Mouse (Mus musculus): ENCODE measurements around the gene Mcm10. TPM values are rescaled to one million over a fixed set of nuclear protein-coding genes. Genes with fewer than 3 reads are reported as not detected.

Gene Mcm10
- polyA plus RNA-seq, 1 experiment from 2014 or later, result 30.0 TPM

GRCm38 (mm10) chr2:4996421-4996824 is 16.2 kb downstream of the Mcm10 start:
- WGBS, result 74% methylated on average over 6 of the region's 6 CpGs
- Histone ChIP-seq H3K4me2 (ENCODE audit: low read depth, low read length) (no peak overlapping the region), H3K9ac (ENCODE audit: low read depth, low read length) (no peak overlapping the region), H3K4me3 (ENCODE audit: low read length) (no peak overlapping the region), H3K36me3 (ENCODE audit: control insufficient read depth, insufficient read depth, low read length) (peaks cover 8% of the 10 kb centered on the region), H3K27ac (ENCODE audit: low read length) (peak overlapping the region; percentile 54), H3K9me3 (ENCODE audit: control insufficient read depth, low read length) (no peaks in the 10 kb centered on the region), H3K27me3 (replicated peaks; ENCODE audit: control insufficient read depth, insufficient read depth, low read length) (no peaks in the 10 kb centered on the region), H3K4me1 (ENCODE audit: control insufficient read depth, insufficient read depth, low read length) (0 out of 2 replicates have a peak, but pooled peaks cover 4% of the 10 kb centered on the region)
- peak; percentile 91 for ATAC-seq

GRCm38 (mm10) chr2:4995646-4996045 is 16.9 kb downstream of the Mcm10 start:
- ATAC-seq, result no peak

GRCm38 (mm10) chr2:4994436-4994835 is 18.2 kb downstream of the Mcm10 start:
- no peak overlapping the region for H3K4me3 ChIP-seq (ENCODE audit: low read length)
- no peak overlapping the region for H3K27ac ChIP-seq (ENCODE audit: low read length)
- H3K9me3 ChIP-seq (ENCODE audit: control insufficient read depth, low read length), result no peaks in the 10 kb centered on the region
- WGBS, result 96% methylated on average over 4 of the region's 4 CpGs
- H3K4me2 ChIP-seq (ENCODE audit: low read depth, low read length), result no peak overlapping the region
- no peaks in the 10 kb centered on the region for H3K27me3 ChIP-seq (replicated peaks; ENCODE audit: control insufficient read depth, insufficient read depth, low read length)
- no peak for ATAC-seq
- no peak overlapping the region for H3K9ac ChIP-seq (ENCODE audit: low read depth, low read length)
- 0 out of 2 replicates have a peak, but pooled peaks cover 4% of the 10 kb centered on the region for H3K4me1 ChIP-seq (ENCODE audit: control insufficient read depth, insufficient read depth, low read length)
- H3K36me3 ChIP-seq (ENCODE audit: control insufficient read depth, insufficient read depth, low read length), result peaks cover 5% of the 10 kb centered on the region

More at GRCm38 (mm10) chr2:4995646-4996045, 16.9 kb downstream of the Mcm10 start:
- Histone ChIP-seq H3K9me3 (ENCODE audit: control insufficient read depth, low read length) (no peaks in the 10 kb centered on the region), H3K4me3 (ENCODE audit: low read length) (no peak overlapping the region), H3K4me1 (ENCODE audit: control insufficient read depth, insufficient read depth, low read length) (0 out of 2 replicates have a peak, but pooled peaks cover 4% of the 10 kb centered on the region), H3K27me3 (replicated peaks; ENCODE audit: control insufficient read depth, insufficient read depth, low read length) (no peaks in the 10 kb centered on the region), H3K36me3 (ENCODE audit: control insufficient read depth, insufficient read depth, low read length) (peaks cover 8% of the 10 kb centered on the region), H3K4me2 (ENCODE audit: low read depth, low read length) (no peak overlapping the region), H3K27ac (ENCODE audit: low read length) (no peak overlapping the region), H3K9ac (ENCODE audit: low read depth, low read length) (no peak overlapping the region)
- 77% methylated on average over 11 of the region's 11 CpGs for WGBS

- 90% methylated on average over 11 of the region's 11 CpGs for WGBS
Observed at GRCm38 (mm10) chr2:4993584-4993983, 19.0 kb downstream of the Mcm10 start.

GRCm38 (mm10) chr2:4988826-4989424 is 23.7 kb downstream of the Mcm10 start:
- Histone ChIP-seq H3K4me1 (ENCODE audit: control insufficient read depth, insufficient read depth, low read length) (no peaks in the 10 kb centered on the region), H3K36me3 (ENCODE audit: control insufficient read depth, insufficient read depth, low read length) (no peaks in the 10 kb centered on the region; the same call in 1 of the 2 replicates), H3K27me3 (replicated peaks; ENCODE audit: control insufficient read depth, insufficient read depth, low read length) (no peaks in the 10 kb centered on the region), H3K9me3 (ENCODE audit: control insufficient read depth, low read length) (no peaks in the 10 kb centered on the region), H3K4me3 (ENCODE audit: low read length) (no peak overlapping the region), H3K4me2 (ENCODE audit: low read depth, low read length) (no peak overlapping the region), H3K9ac (ENCODE audit: low read depth, low read length) (no peak overlapping the region), H3K27ac (ENCODE audit: low read length) (no peak overlapping the region)
- 77% methylated on average over 11 of the region's 11 CpGs for WGBS
- no peak for ATAC-seq

More at GRCm38 (mm10) chr2:4993584-4993983, 19.0 kb downstream of the Mcm10 start:
- 0 out of 2 replicates have a peak, but pooled peaks cover 4% of the 10 kb centered on the region for H3K4me1 ChIP-seq (ENCODE audit: control insufficient read depth, insufficient read depth, low read length)
- H3K4me2 ChIP-seq (ENCODE audit: low read depth, low read length), result no peak overlapping the region
- H3K4me3 ChIP-seq (ENCODE audit: low read length), result no peak overlapping the region
- no peak for ATAC-seq
- no peak overlapping the region for H3K27ac ChIP-seq (ENCODE audit: low read length)
- H3K27me3 ChIP-seq (replicated peaks; ENCODE audit: control insufficient read depth, insufficient read depth, low read length), result no peaks in the 10 kb centered on the region
- H3K9me3 ChIP-seq (ENCODE audit: control insufficient read depth, low read length), result no peaks in the 10 kb centered on the region
- H3K9ac ChIP-seq (ENCODE audit: low read depth, low read length), result no peak overlapping the region
- peaks cover 5% of the 10 kb centered on the region for H3K36me3 ChIP-seq (ENCODE audit: control insufficient read depth, insufficient read depth, low read length)

GRCm38 (mm10) chr2:4987388-4988180 is 25.0 kb downstream of the Mcm10 start:
- WGBS, result 74% methylated on average over 8 of the region's 8 CpGs
- Histone ChIP-seq H3K27me3 (replicated peaks; ENCODE audit: control insufficient read depth, insufficient read depth, low read length) (no peaks in the 10 kb centered on the region), H3K4me1 (ENCODE audit: control insufficient read depth, insufficient read depth, low read length) (no peaks in the 10 kb centered on the region), H3K9ac (ENCODE audit: low read depth, low read length) (no peak overlapping the region), H3K9me3 (ENCODE audit: control insufficient read depth, low read length) (no peaks in the 10 kb centered on the region), H3K36me3 (ENCODE audit: control insufficient read depth, insufficient read depth, low read length) (no peaks in the 10 kb centered on the region; the same call in 1 of the 2 replicates), H3K4me2 (ENCODE audit: low read depth, low read length) (no peak overlapping the region), H3K27ac (ENCODE audit: low read length) (no peak overlapping the region), H3K4me3 (ENCODE audit: low read length) (no peak overlapping the region)
- ATAC-seq, result no peak

- Histone ChIP-seq H3K9me3 (ENCODE audit: control insufficient read depth, low read length) (no peaks in the 10 kb centered on the region), H3K4me2 (ENCODE audit: low read depth, low read length) (no peak overlapping the region), H3K27me3 (replicated peaks; ENCODE audit: control insufficient read depth, insufficient read depth, low read length) (no peaks in the 10 kb centered on the region), H3K4me3 (ENCODE audit: low read length) (no peak overlapping the region), H3K27ac (ENCODE audit: low read length) (no peak overlapping the region), H3K4me1 (ENCODE audit: control insufficient read depth, insufficient read depth, low read length) (no peaks in the 10 kb centered on the region), H3K36me3 (ENCODE audit: control insufficient read depth, insufficient read depth, low read length) (no peaks in the 10 kb centered on the region), H3K9ac (ENCODE audit: low read depth, low read length) (no peak overlapping the region)
- ATAC-seq, result no peak
- 76% methylated on average over 4 of the region's 4 CpGs for WGBS
Observed at GRCm38 (mm10) chr2:4986798-4987197, 25.8 kb downstream of the Mcm10 start.

- Histone ChIP-seq H3K9me3 (ENCODE audit: control insufficient read depth, low read length) (no peaks in the 10 kb centered on the region), H3K27ac (ENCODE audit: low read length) (peak overlapping the region; percentile 35; the same call in 1 of the 2 replicates), H3K27me3 (replicated peaks; ENCODE audit: control insufficient read depth, insufficient read depth, low read length) (no peaks in the 10 kb centered on the region), H3K9ac (ENCODE audit: low read depth, low read length) (no peak overlapping the region), H3K4me3 (ENCODE audit: low read length) (no peak overlapping the region), H3K4me2 (ENCODE audit: low read depth, low read length) (no peak overlapping the region), H3K4me1 (ENCODE audit: control insufficient read depth, insufficient read depth, low read length) (no peaks in the 10 kb centered on the region), H3K36me3 (ENCODE audit: control insufficient read depth, insufficient read depth, low read length) (no peaks in the 10 kb centered on the region)
- ATAC-seq, result peak; percentile 93
- 67% methylated on average over 6 of the region's 6 CpGs for WGBS
Observed at GRCm38 (mm10) chr2:4985000-4985399, 27.6 kb downstream of the Mcm10 start.

GRCm38 (mm10) chr2:4983987-4984386 is 28.6 kb downstream of the Mcm10 start:
- H3K4me1 ChIP-seq (ENCODE audit: control insufficient read depth, insufficient read depth, low read length), result no peaks in the 10 kb centered on the region
- no peak overlapping the region for H3K27ac ChIP-seq (ENCODE audit: low read length)
- no peak overlapping the region for H3K4me3 ChIP-seq (ENCODE audit: low read length)
- no peak overlapping the region for H3K9ac ChIP-seq (ENCODE audit: low read depth, low read length)
- no peaks in the 10 kb centered on the region for H3K27me3 ChIP-seq (replicated peaks; ENCODE audit: control insufficient read depth, insufficient read depth, low read length)
- H3K9me3 ChIP-seq (ENCODE audit: control insufficient read depth, low read length), result no peaks in the 10 kb centered on the region
- ATAC-seq, result no peak
- H3K36me3 ChIP-seq (ENCODE audit: control insufficient read depth, insufficient read depth, low read length), result no peaks in the 10 kb centered on the region
- WGBS, result 37% methylated on average over 5 of the region's 5 CpGs
- H3K4me2 ChIP-seq (ENCODE audit: low read depth, low read length), result no peak overlapping the region
